Mouse (Mus musculus): ENCODE data around the gene Agr2.

The Agr2 gene

DNA sequence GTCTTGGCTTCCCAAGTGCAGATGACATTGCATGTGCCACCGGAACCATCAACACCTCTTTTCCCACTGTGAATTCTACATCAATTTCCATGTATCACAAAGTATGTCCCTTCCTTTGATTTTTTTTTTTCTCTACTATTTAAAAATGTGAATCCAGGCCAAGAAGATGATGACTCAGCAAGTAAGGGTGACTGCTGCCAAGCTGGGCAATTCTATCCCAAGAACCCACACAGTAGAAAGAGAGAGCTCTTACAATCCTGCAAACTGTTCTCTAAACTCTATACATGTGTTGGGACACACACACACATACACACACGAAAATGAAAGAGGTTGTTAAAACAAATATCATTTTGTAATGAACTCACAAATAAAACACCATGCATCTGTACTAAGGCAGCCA lies 34.5 kb downstream of the Agr2 start:
- no peak for DNase-seq

GRCm38 (mm10) chr12:36028968-36029645 lies 36.4 kb downstream of the Agr2 start:
- DNase-seq = no peak

- DNase-seq = no peak
Measured at GRCm38 (mm10) chr12:36029687-36030086, 37.0 kb downstream of the Agr2 start.

GRCm38 (mm10) chr12:36030660-36031363 lies 38.1 kb downstream of the Agr2 start:
- no peak for DNase-seq

DNA sequence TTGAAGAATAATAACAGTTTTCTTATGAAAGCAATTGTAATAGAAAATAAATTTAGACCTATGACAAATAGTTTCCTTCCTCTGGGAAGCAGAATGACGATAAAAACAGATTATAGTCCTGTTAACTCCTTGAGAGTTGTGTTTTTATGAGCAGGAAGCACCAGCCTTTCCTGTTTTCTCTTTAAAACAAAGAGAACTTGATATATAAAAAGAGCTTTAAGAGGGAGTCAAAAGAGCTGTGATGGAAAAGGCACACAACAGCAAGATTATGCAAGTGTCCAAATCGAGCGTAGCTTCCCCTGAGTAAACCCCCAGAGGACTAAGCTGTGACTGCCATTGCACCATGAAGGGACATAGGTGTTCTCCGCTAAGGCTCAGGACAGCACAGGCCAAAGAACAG lies 39.7 kb downstream of the Agr2 start:
- no peak for DNase-seq

- no peak for DNase-seq
Measured at GRCm38 (mm10) chr12:36035501-36035900, 42.8 kb downstream of the Agr2 start.

GRCm38 (mm10) chr12:36036121-36036520 lies 43.4 kb downstream of the Agr2 start:
- no peak for DNase-seq

GRCm38 (mm10) chr12:36036776-36037175 lies 44.1 kb downstream of the Agr2 start:
- DNase-seq = no peak

DNA sequence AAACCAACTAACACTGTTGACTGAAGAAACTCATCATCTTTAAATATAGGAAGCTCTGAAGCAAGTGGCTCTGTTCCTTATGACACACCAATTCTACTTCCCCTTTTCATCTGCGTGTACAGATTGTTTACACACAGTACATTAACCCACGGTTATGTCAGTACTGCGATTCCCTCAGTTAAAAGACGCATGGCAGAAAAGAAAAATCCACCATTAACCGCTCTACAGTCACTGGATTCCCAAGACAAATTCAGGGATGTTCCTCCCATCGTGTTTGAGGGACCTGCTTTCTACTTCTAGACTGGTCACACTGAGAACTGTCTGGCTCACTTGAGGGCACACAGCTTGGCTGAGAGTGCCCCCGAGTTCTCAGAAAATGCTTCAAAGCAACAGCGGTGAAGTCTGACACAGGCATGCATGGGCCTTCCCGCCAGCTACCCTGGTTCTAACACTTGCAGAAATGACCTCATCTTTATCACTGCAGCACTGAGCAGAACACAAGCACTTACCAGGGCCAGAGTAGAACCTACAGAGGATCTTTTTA lies 46.9 kb downstream of the Agr2 start:
- no peak for DNase-seq

- DNase-seq = no peak
Measured at GRCm38 (mm10) chr12:36040571-36041280, 48.0 kb downstream of the Agr2 start.

- no peak for DNase-seq
Measured at GRCm38 (mm10) chr12:36041281-36041589, 48.5 kb downstream of the Agr2 start.

DNA sequence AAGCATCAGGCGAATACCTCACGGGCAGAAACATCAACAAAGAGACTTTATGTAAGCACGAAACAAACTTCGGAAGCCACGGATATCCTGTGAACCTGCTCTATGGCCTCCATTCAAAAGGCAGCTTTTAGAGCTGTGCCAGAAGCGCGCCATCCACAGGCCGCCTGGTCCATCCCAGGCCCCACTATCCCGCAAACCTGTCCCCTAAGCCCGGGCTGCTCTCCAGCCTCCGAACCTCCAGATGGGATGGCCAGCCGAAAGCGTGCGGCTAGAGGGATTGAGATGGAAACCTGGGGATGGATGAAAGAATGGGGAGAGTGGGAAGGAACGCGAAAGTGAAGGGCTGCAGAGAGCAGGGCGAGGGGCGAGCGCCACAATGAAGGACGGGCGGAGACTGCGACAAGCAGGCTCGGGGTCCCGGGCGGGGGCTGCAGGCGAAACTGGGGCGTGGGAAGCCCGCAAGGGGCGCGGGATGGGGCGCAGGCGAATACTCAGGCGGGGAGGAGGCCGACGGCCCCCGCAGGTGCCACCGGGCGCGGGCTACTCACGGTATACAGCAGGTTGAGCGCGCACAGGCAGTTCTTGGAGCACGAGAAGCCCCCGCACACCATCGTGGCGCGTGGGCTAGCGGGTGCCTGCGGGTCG lies 49.1 kb downstream of the Agr2 start:
- no peak for DNase-seq

GRCm38 (mm10) chr12:36042348-36042778 lies 49.7 kb downstream of the Agr2 start, which contains the start of gene Tspan13:
TSS of gene Tspan13 (minus strand) at chr12:36042500.
- peak; percentile 92 for DNase-seq

GRCm38 (mm10) chr12:36044691-36045090 lies 52.0 kb downstream of the Agr2 start:
- no peak for DNase-seq

DNA sequence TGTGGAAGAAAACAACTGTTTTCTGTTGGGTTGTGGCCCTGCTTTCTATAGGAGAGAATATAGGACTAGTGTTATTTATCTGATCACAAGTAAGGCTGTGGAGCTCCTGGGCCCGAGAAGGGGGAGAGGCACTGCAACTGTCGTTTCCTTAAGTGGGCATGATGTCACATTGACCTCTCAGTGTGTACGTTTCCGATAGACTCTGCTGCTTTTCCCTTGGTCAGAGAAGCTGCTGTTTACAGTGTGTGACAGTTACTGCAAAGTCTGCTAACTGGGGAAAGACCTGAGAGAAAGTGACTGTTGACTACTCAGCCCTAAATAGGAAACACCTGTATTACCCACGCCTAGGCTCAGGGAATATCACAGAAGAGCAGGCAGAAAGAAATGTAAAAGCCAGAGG lies 53.5 kb downstream of the Agr2 start:
- no peak for DNase-seq

DNA sequence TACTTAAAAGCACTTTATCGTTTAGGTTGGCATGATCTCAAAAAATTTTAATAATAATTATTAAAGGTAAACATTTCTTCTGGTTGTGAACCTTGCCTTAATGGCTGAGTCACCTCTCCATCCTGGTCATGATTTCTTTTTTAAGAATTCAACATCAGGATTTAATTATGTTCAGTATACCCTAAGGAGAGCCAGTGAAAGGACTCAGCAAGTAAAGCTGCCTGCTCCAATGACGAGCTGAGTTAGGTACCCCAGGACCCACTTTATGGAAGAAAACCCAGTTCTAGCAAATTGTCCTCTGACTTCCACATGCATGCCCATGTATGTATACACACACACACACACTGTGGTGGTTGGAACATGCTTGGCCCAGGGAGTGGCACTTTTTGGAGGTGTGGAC lies 54.9 kb downstream of the Agr2 start:
- no peak for DNase-seq

DNA sequence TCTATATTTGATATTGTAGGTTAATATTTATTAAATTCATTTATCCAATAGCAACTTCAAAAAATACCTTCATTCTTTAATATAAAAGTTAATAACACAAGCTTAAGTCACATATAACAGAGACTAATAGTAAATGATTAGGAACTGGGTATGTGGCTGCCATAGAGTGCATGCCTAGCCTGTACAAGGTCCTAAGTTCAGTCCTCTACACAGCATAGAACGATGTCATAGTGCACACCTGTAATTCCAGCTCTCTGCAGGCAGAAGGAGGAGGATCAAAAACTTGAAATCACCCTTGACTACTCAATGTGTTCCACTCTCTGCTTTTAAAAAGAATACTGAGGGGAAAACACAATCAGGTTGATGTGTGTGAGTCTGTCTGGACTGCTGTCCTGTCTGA lies 57.6 kb downstream of the Agr2 start:
- DNase-seq = no peak
